Mouse (Mus musculus) ES-Bruce4 (cell line): ENCODE measurements around the gene Cdh13.

Source experiments
- CTCF ChIP-seq: IDR thresholded peaks from one replicate; pipeline ENCODE4 v1.8.1; 2011; ENCODE audit warnings: low read depth, low read length
- POLR2A ChIP-seq: IDR thresholded peaks from one replicate; pipeline ENCODE4 v1.8.1; 2011; ENCODE audit warnings: low read length; ENCODE audit not compliant: insufficient read depth

GRCm38 (mm10) chr8:118884988-118885387 lies 601.5 kb downstream of the Cdh13 start:
- TF ChIP-seq CTCF = no peak
- TF ChIP-seq POLR2A = no peak
